Mouse (Mus musculus): ENCODE measurements around the gene Pax4. TPM values are rescaled to one million over a fixed set of nuclear protein-coding genes. Genes with fewer than 3 reads are reported as not detected.
A peak's percentile ranks its signal among the peaks of the same experiment; 100 is the strongest.

Pax4 gene
- total RNA-seq (2017): not detected in 3 replicates

GRCm38 (mm10) chr6:28449253-28449652, at the start of gene Pax4:
Gene Pax4 (minus strand): TSS chr6:28449353.
- ATAC-seq (replicated peaks; ENCODE audit: insufficient number of reproducible peaks, low FRiP score, low TSS enrichment, poor library complexity, severe bottlenecking): no peak

- no peak for ATAC-seq (replicated peaks; ENCODE audit: insufficient number of reproducible peaks, low FRiP score, low TSS enrichment, poor library complexity, severe bottlenecking)
These were observed 48.7 kb upstream of the Pax4 start for GRCm38 (mm10) chr6:28497837-28498236.

GRCm38 (mm10) chr6:28491198-28491597, 42.0 kb upstream of the Pax4 start:
- no peak for ATAC-seq (replicated peaks; ENCODE audit: insufficient number of reproducible peaks, low FRiP score, low TSS enrichment, poor library complexity, severe bottlenecking)

GRCm38 (mm10) chr6:28490612-28491011, 41.5 kb upstream of the Pax4 start:
- ATAC-seq (replicated peaks; ENCODE audit: insufficient number of reproducible peaks, low FRiP score, low TSS enrichment, poor library complexity, severe bottlenecking): no peak

- ATAC-seq (replicated peaks; ENCODE audit: insufficient number of reproducible peaks, low FRiP score, low TSS enrichment, poor library complexity, severe bottlenecking): no peak
These were observed 39.2 kb upstream of the Pax4 start for GRCm38 (mm10) chr6:28488204-28488851.

GRCm38 (mm10) chr6:28486905-28487304, 37.8 kb upstream of the Pax4 start:
- ATAC-seq (replicated peaks; ENCODE audit: insufficient number of reproducible peaks, low FRiP score, low TSS enrichment, poor library complexity, severe bottlenecking): no peak

GRCm38 (mm10) chr6:28486471-28486870, 37.3 kb upstream of the Pax4 start:
- no peak for ATAC-seq (replicated peaks; ENCODE audit: insufficient number of reproducible peaks, low FRiP score, low TSS enrichment, poor library complexity, severe bottlenecking)

GRCm38 (mm10) chr6:28486008-28486407, 36.9 kb upstream of the Pax4 start:
- ATAC-seq (replicated peaks; ENCODE audit: insufficient number of reproducible peaks, low FRiP score, low TSS enrichment, poor library complexity, severe bottlenecking): no peak

GRCm38 (mm10) chr6:28482711-28483315, 33.7 kb upstream of the Pax4 start:
- ATAC-seq (replicated peaks; ENCODE audit: insufficient number of reproducible peaks, low FRiP score, low TSS enrichment, poor library complexity, severe bottlenecking): no peak

GRCm38 (mm10) chr6:28480752-28481492, 31.8 kb upstream of the Pax4 start:
- no peak for ATAC-seq (replicated peaks; ENCODE audit: insufficient number of reproducible peaks, low FRiP score, low TSS enrichment, poor library complexity, severe bottlenecking)

- ATAC-seq (replicated peaks; ENCODE audit: insufficient number of reproducible peaks, low FRiP score, low TSS enrichment, poor library complexity, severe bottlenecking): peak; percentile 95
These were observed 31.0 kb upstream of the Pax4 start for GRCm38 (mm10) chr6:28479865-28480751.

GRCm38 (mm10) chr6:28474839-28475238, 25.7 kb upstream of the Pax4 start, which contains the start of gene Snd1:
Gene Snd1 (plus strand): TSS chr6:28475139.
- ATAC-seq (replicated peaks; ENCODE audit: insufficient number of reproducible peaks, low FRiP score, low TSS enrichment, poor library complexity, severe bottlenecking): no peak

- no peak for ATAC-seq (replicated peaks; ENCODE audit: insufficient number of reproducible peaks, low FRiP score, low TSS enrichment, poor library complexity, severe bottlenecking)
These were observed 25.1 kb upstream of the Pax4 start for GRCm38 (mm10) chr6:28474211-28474610.

- ATAC-seq (replicated peaks; ENCODE audit: insufficient number of reproducible peaks, low FRiP score, low TSS enrichment, poor library complexity, severe bottlenecking): no peak
These were observed 22.3 kb upstream of the Pax4 start for GRCm38 (mm10) chr6:28471284-28472035.

- ATAC-seq (replicated peaks; ENCODE audit: insufficient number of reproducible peaks, low FRiP score, low TSS enrichment, poor library complexity, severe bottlenecking): no peak
These were observed 21.5 kb upstream of the Pax4 start for GRCm38 (mm10) chr6:28470621-28471020.

GRCm38 (mm10) chr6:28470017-28470602, 21.0 kb upstream of the Pax4 start:
- ATAC-seq (replicated peaks; ENCODE audit: insufficient number of reproducible peaks, low FRiP score, low TSS enrichment, poor library complexity, severe bottlenecking): no peak

- ATAC-seq (replicated peaks; ENCODE audit: insufficient number of reproducible peaks, low FRiP score, low TSS enrichment, poor library complexity, severe bottlenecking): no peak
These were observed 15.5 kb upstream of the Pax4 start for GRCm38 (mm10) chr6:28464630-28465029.

GRCm38 (mm10) chr6:28460534-28460933, 11.4 kb upstream of the Pax4 start:
- ATAC-seq (replicated peaks; ENCODE audit: insufficient number of reproducible peaks, low FRiP score, low TSS enrichment, poor library complexity, severe bottlenecking): no peak

Data from monocyte, adult 5-6 weeks (primary cell).